Mouse (Mus musculus): ENCODE data around the gene Wdsub1. TPM values are rescaled to one million over a fixed set of nuclear protein-coding genes. Genes with fewer than 3 reads are reported as not detected.
"Not testable (repeated sequence)": the region's sequence is repeated elsewhere in the genome, so short reads cannot be mapped to it uniquely, and the experiment has no call there.

Wdsub1 gene
- polyA plus RNA-seq, 1 experiment from 2014 or later: 35.1 TPM

DNA sequence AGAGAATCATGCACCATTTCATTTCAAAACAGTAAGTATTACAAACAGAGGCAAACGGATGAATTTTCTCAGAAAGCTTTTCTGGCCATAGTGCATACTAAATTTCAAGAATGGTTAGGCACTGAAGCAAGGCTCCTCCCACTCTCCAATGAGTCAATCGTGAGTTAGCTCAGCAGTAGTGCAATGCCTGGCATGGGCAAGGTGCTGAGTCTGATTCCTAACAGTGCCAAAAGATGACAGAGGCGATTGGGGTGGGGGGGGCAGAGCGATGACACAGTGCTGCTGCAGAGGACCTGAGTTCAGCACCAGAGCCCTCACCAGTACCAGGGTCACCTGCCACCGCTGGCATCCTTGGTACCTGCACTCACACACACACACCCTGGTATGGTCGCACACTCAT lies 11.9 kb downstream of the Wdsub1 start:
- ATAC-seq (ENCODE audit: insufficient read depth) (no peak), DNase-seq (no peak)
- Histone ChIP-seq H3K9me3 (ENCODE audit: low read depth, low read length) (no peaks in the 10 kb centered on the region), H3K27ac (ENCODE audit: low read depth) (no peak overlapping the region), H3K36me3 (ENCODE audit: insufficient read depth) (peaks cover 22% of the 10 kb centered on the region; the same call in 1 of the 2 replicates), H3K9ac (no peak overlapping the region), H3K27me3 (ENCODE audit: insufficient read depth, low read length) (no peaks in the 10 kb centered on the region), H3K4me3 (ENCODE audit: low read depth, low read length) (no peak overlapping the region), H3K4me1 (ENCODE audit: insufficient read depth) (no peaks in the 10 kb centered on the region), H3K4me2 (no peak overlapping the region)
- TF ChIP-seq CTCF (IDR thresholded peaks at IDR 0.05; ENCODE audit: low read depth): no peak
- WGBS: 82% methylated on average over 6 of the region's 6 CpGs

DNA sequence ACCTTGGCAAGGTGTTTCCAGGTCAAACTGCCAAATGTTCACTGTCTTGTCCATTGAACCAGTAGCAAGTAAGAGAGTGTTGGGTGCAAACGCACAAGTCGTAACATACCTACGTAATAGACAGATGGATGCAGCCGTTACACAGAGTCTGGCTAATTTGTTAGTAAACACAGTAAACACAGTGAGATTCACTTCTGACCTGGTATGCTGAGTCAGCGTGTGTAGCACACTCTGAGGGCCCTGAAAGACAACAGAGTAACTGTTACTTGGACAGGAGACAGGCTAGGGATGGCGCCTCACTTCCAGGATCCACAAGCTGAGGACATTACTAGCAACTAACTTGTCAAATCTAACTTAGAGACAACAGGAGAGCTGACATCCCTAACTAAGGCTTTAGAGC lies 19.8 kb downstream of the Wdsub1 start:
- Histone ChIP-seq H3K4me1 (ENCODE audit: insufficient read depth) (no peaks in the 10 kb centered on the region), H3K9ac (no peak overlapping the region), H3K9me3 (ENCODE audit: low read depth, low read length) (no peaks in the 10 kb centered on the region), H3K4me2 (no peak overlapping the region), H3K27ac (ENCODE audit: low read depth) (no peak overlapping the region), H3K4me3 (ENCODE audit: low read depth, low read length) (no peak overlapping the region), H3K27me3 (ENCODE audit: insufficient read depth, low read length) (no peaks in the 10 kb centered on the region), H3K36me3 (ENCODE audit: insufficient read depth) (peaks cover 44% of the 10 kb centered on the region)
- DNase-seq: no peak
- WGBS: 87% methylated on average over 6 of the region's 6 CpGs
- no peak for ATAC-seq (ENCODE audit: insufficient read depth)
- no peak for TF ChIP-seq CTCF (IDR thresholded peaks at IDR 0.05; ENCODE audit: low read depth)

DNA sequence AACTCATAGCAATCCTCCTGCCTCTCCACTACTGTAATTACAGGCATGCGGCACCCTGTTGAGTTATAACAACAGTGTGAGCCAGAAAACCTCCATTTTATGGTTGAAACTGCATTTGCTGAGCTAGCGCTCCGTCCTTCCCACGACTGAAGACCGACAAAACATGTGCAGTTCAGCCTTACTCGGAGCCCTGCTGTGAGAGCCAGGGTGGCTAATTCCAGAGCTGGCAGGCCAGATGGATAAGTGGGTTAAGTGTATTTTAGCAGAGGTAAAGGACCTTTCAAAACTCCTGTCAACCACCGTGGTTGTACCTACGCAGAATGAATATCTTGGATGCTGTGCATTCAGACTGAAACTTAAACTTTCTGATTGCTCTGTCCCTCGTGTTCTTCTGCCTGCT lies 28.0 kb downstream of the Wdsub1 start:
- H3K36me3 ChIP-seq (ENCODE audit: insufficient read depth): peaks cover 37% of the 10 kb centered on the region; the same call in 1 of the 2 replicates

DNA sequence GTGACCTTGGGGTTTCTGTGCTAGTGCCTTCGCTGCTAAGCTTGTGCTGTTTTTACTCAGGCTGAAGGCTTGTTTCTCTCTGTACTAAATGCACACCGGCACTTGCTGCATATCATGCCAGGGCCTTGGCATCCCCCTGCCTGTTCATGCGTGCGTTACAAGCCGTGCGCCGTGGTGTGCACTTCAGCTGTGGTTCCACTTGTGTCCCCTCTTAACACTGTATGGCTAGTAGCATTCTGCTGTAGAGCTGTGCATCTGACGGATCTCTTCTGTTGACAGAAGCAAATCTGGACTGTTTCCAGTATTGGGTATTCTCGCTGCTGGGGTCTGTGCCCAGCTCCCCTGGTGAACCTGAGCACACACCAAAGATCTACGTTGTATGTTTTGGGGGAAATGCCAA lies 28.8 kb downstream of the Wdsub1 start:
- ATAC-seq (ENCODE audit: insufficient read depth) (no peak), DNase-seq (no peak)
- H3K36me3 ChIP-seq (ENCODE audit: insufficient read depth): peaks cover 30% of the 10 kb centered on the region; the same call in 1 of the 2 replicates
- no peak overlapping the region for H3K4me3 ChIP-seq (ENCODE audit: low read depth, low read length)
- H3K4me1 ChIP-seq (ENCODE audit: insufficient read depth): no peaks in the 10 kb centered on the region
- H3K4me2 ChIP-seq: no peak overlapping the region
- no peaks in the 10 kb centered on the region for H3K27me3 ChIP-seq (ENCODE audit: insufficient read depth, low read length)
- H3K9ac ChIP-seq: no peak overlapping the region
- WGBS: 86% methylated on average over 10 of the region's 10 CpGs
- H3K27ac ChIP-seq (ENCODE audit: low read depth): no peak overlapping the region
- TF ChIP-seq CTCF (IDR thresholded peaks at IDR 0.05; ENCODE audit: low read depth): no peak
- H3K9me3 ChIP-seq (ENCODE audit: low read depth, low read length): no peaks in the 10 kb centered on the region

More for the DNA sequence above, 28.0 kb downstream of the Wdsub1 start:
- H3K9me3 ChIP-seq (ENCODE audit: low read depth, low read length): no peaks in the 10 kb centered on the region
- no peaks in the 10 kb centered on the region for H3K4me1 ChIP-seq (ENCODE audit: insufficient read depth)
- TF ChIP-seq CTCF (IDR thresholded peaks at IDR 0.05; ENCODE audit: low read depth): no peak
- H3K4me3 ChIP-seq (ENCODE audit: low read depth, low read length): no peak overlapping the region
- no peak overlapping the region for H3K4me2 ChIP-seq
- no peak for ATAC-seq (ENCODE audit: insufficient read depth)
- no peak for DNase-seq
- no peak overlapping the region for H3K9ac ChIP-seq
- no peaks in the 10 kb centered on the region for H3K27me3 ChIP-seq (ENCODE audit: insufficient read depth, low read length)
- 83% methylated on average over 9 of the region's 9 CpGs for WGBS
- H3K27ac ChIP-seq (ENCODE audit: low read depth): no peak overlapping the region

DNA sequence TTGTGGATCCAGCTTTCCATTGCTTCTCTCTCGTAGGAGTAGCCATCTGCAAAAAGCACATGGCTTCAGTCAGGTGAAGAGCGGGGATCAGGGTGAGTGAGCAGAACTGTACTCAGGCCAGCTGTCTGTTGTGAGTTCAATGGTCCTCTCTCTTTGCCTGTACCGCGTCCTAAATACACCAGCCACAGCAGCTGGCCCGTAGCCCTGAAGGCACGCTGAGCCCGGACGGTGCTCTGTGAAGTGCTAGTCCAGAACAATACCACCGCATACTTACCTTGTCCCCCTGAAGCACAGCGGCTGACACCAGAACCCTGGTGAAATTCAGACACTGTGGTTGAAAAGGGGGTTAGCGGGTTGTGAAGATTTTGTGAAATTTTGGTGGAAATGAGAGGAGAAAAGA lies 29.5 kb downstream of the Wdsub1 start:
- H3K4me1 ChIP-seq (ENCODE audit: insufficient read depth): no peaks in the 10 kb centered on the region
- H3K27ac ChIP-seq (ENCODE audit: low read depth): no peak overlapping the region
- H3K9ac ChIP-seq: no peak overlapping the region
- no peak overlapping the region for H3K4me3 ChIP-seq (ENCODE audit: low read depth, low read length)
- H3K27me3 ChIP-seq (ENCODE audit: insufficient read depth, low read length): no peaks in the 10 kb centered on the region
- DNase-seq (no peak), ATAC-seq (ENCODE audit: insufficient read depth) (no peak)
- WGBS: 91% methylated on average over 11 of the region's 11 CpGs
- H3K4me2 ChIP-seq: no peak overlapping the region
- TF ChIP-seq CTCF (IDR thresholded peaks at IDR 0.05; ENCODE audit: low read depth): no peak
- peaks cover 24% of the 10 kb centered on the region; the same call in 1 of the 2 replicates for H3K36me3 ChIP-seq (ENCODE audit: insufficient read depth)
- no peaks in the 10 kb centered on the region for H3K9me3 ChIP-seq (ENCODE audit: low read depth, low read length)

DNA sequence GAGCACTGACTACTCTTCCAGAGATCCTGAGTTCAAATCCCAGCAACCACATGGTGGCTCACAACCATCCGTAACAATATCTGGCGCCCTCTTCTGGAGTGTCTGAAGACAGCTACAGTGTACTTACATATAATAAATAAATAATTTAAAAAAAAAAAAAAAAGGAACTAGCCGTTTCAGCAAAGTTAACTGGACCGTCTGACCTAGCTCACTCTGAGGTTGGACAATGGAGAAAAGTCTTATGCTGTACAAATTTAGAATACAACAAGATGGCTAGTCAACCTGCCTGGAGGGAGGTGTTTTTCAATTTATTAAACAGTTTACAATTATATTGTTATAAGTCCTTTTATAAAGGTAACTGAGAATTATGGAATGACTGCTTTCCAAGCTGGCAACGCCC lies 30.5 kb downstream of the Wdsub1 start:
- not testable (repeated sequence) for H3K27ac ChIP-seq (ENCODE audit: low read depth); H3K27me3 ChIP-seq (ENCODE audit: insufficient read depth, low read length); H3K4me2 ChIP-seq; H3K4me1 ChIP-seq (ENCODE audit: insufficient read depth); ATAC-seq (ENCODE audit: insufficient read depth); DNase-seq; H3K9me3 ChIP-seq (ENCODE audit: low read depth, low read length); H3K9ac ChIP-seq; H3K4me3 ChIP-seq (ENCODE audit: low read depth, low read length)
- 75% methylated on average over 3 of the region's 5 CpGs for WGBS
- H3K36me3 ChIP-seq (ENCODE audit: insufficient read depth): peaks cover 15% of the 10 kb centered on the region; the same call in 1 of the 2 replicates

DNA sequence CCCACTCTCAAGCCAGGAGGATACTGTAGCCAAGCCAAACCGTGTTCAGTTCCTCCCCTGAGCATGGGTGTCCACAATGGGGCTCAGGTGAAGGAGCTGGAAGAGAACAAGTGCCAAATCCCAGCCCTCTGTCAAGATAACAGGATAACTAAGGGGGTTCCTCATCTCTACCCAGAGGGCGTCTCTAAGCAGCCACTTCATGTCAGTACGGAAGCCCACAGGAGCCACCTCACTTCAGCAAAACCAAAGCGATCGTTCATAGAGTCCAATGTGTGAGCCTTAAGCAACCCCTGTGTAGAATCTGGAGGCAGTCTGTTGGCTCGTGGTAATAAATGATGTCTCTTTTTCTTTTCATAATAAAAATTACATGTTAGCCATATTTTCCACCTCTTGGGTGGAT lies 38.5 kb downstream of the Wdsub1 start:
- peaks cover 61% of the 10 kb centered on the region for H3K36me3 ChIP-seq (ENCODE audit: insufficient read depth)

DNA sequence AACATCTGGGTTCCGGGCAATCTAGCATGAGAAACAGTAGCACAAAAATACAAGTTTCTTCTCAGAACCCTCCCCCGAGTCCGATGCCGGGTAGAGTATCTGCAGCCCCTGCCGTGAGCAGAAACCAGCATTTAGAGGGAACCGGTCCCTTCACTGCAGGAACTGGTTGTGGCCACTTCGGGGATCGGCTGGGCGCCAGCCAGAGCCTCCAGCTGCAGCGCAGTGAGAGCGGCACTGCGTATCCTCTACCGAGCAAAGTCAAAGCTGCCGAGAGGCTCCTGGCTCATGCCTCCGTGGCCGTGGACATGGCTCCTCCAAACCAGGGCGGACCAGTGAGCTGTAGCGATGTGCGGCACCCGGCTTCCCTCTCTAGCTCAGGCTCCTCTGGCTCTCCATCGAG lies 39.2 kb downstream of the Wdsub1 start:
- peaks cover 64% of the 10 kb centered on the region for H3K36me3 ChIP-seq (ENCODE audit: insufficient read depth)
- H3K4me3 ChIP-seq (ENCODE audit: low read depth, low read length): no peak overlapping the region

More for the DNA sequence above, 38.5 kb downstream of the Wdsub1 start:
- no peaks in the 10 kb centered on the region for H3K27me3 ChIP-seq (ENCODE audit: insufficient read depth, low read length)
- WGBS: 89% methylated on average over 6 of the region's 6 CpGs
- H3K4me1 ChIP-seq (ENCODE audit: insufficient read depth): 0 out of 2 replicates have a peak, but pooled peaks cover 2% of the 10 kb centered on the region
- H3K9ac ChIP-seq: no peak overlapping the region
- ATAC-seq (ENCODE audit: insufficient read depth): no peak
- H3K27ac ChIP-seq (ENCODE audit: low read depth): no peak overlapping the region
- no peak for DNase-seq
- H3K4me2 ChIP-seq: no peak overlapping the region
- H3K4me3 ChIP-seq (ENCODE audit: low read depth, low read length): no peak overlapping the region
- TF ChIP-seq CTCF (IDR thresholded peaks at IDR 0.05; ENCODE audit: low read depth): no peak
- no peaks in the 10 kb centered on the region for H3K9me3 ChIP-seq (ENCODE audit: low read depth, low read length)

More for the DNA sequence above, 39.2 kb downstream of the Wdsub1 start:
- no peak overlapping the region for H3K9ac ChIP-seq
- H3K4me1 ChIP-seq (ENCODE audit: insufficient read depth): 0 out of 2 replicates have a peak, but pooled peaks cover 2% of the 10 kb centered on the region
- no peak overlapping the region for H3K27ac ChIP-seq (ENCODE audit: low read depth)
- no peaks in the 10 kb centered on the region for H3K27me3 ChIP-seq (ENCODE audit: insufficient read depth, low read length)
- no peak for ATAC-seq (ENCODE audit: insufficient read depth)
- TF ChIP-seq CTCF (IDR thresholded peaks at IDR 0.05; ENCODE audit: low read depth): no peak
- WGBS: 89% methylated on average over 21 of the region's 21 CpGs
- no peak for DNase-seq
- no peak overlapping the region for H3K4me2 ChIP-seq
- no peaks in the 10 kb centered on the region for H3K9me3 ChIP-seq (ENCODE audit: low read depth, low read length)
